Mouse (Mus musculus) brain, embryonic 14.5 days (tissue): Measurements from ENCODE around the gene Gosr2. TPM values are rescaled to one million over a fixed set of nuclear protein-coding genes. Genes with fewer than 3 reads are reported as not detected.

ENCODE experiments used
- DNase-seq: peaks from one replicate; pipeline ENCODE4 v3.0.0-alpha.2; 2011; ENCODE audit warnings: low read depth
- CTCF ChIP-seq: fragments of 200-500 bp; IDR thresholded peaks from 2 replicates; pipeline ENCODE4 v1.5.1; 2012; ENCODE audit warnings: inconsistent platforms, mild to moderate bottlenecking, moderate library complexity, borderline replicate concordance; ENCODE audit not compliant: insufficient read depth, insufficient read length; ENCODE audit errors: extremely low read depth
- POLR2A ChIP-seq: fragments of 200-500 bp; IDR thresholded peaks from 2 replicates; pipeline ENCODE4 v1.6.1; 2012; ENCODE audit warnings: mild to moderate bottlenecking, inconsistent platforms, borderline replicate concordance; ENCODE audit not compliant: poor library complexity, insufficient read depth, insufficient read length, severe bottlenecking; ENCODE audit errors: extremely low read depth
- polyA plus RNA-seq: library from polyadenylated mRNA; depleted of rRNA; stranded (reverse); fragments of >200 nt; gene quantifications from 2 replicates; pipeline ENCODE4 v1.2.3, GENCODE M21; 2012; rRNA removed

The Gosr2 gene
- polyA plus RNA-seq, result 98.0 and 108 TPM in 2 replicates

DNA sequence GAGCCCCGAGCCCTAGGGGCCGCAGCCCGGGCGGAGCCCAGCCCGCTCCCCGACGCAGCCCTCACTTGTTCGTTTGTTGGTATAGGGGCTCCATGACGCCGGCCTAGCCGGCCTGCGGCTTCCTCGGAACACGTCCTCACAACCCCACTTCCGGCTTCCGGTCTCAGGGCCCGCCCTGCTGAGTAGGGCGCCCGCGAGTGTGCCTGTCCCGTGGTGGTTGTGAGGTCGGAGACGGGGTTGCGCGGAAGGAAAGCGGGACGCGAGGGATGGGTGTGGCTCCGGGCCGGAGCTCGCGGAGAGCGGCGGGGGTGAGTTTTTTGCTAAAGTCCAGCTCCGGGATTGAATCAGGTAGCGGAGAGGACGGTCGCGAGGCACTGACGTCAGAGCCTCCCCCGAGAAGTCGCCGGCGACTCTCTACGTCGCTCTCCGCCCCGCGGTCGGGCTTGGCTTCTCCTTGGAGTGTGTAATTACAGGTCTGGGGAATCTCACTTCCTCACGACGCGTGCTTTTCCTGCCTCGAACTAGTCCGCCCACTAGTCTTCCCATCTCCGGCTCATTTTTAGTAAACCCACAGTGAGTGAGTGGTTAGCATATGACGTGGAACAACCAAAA lies at the start of gene Gosr2:
Gene Gosr2 (minus strand): TSS at position 334 of the 612 bp plus-strand sequence.
- DNase-seq, result peak; percentile 97
- TF ChIP-seq POLR2A (peak; percentile 66; the same call in 1 of the 2 replicates), CTCF (no peak)

DNA sequence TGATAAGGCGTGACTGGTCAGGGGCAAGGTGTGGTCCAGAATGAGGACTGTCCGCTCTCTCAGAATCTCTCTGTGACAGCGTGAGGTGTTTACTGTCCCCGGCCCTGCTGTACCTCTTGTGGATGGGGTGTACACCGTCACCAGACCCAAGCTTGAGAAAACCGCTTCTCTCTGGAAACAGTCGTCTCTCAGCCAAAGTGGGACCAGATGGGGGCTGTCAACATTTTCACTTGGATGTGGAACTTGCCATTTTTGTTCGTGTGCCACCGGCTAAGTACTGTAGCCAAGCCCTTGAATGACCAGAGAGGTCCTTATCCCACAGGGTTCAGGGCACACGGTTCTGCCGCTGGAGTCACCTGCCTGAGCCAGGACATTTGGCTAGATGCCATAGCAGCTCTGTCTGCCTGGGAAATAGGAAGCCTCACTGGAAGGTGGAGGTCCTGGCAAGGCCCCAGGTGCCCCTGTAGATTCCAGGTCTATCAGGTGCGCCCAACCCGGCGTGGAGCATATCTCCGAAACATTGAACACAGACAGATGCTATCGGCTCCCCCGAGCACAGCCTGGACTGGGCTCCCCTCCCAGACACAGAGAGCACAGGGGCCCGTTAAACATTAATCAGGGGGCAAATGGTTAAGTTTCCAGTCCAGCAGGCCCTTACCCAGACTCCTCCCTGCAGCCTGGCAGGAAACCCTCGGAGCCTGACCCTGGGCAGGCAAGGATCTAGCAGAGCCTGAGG lies 37.5 kb upstream of the Gosr2 start:
- no peak for TF ChIP-seq POLR2A
- TF ChIP-seq CTCF, result no peak
- peak; percentile 55 for DNase-seq

DNA sequence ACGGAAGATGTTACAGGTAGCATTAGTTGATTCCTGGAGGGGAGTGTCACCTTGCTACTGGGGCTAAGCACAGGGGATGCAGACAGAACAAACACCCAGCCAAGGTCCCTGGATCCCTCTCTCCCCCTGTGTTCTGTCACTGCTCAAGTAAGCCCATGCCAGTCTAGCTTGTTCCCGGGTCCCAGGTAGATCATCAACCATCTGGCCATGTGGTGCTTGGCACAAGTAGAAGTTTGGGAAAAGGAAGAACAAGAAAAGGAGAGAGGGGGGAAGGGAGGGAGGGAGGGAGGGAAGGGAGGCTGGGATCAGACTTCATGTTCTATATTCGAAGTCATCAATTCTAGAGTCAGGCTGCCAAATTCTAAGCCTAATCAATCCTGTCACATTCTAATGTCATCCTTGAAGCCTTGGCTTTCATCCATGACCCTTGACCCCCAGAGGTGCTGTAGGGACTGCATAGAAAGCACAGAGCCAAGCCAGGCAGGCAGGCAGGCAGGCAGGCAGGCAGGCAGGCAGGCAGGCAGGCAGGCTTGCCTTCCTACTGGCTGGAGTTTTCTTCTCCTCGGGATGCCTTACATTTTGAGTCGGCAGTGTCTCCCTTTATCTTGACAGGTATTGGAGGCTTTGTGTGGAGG lies 36.8 kb upstream of the Gosr2 start:
- no peak for DNase-seq
- TF ChIP-seq POLR2A, result no peak
- no peak for TF ChIP-seq CTCF

DNA sequence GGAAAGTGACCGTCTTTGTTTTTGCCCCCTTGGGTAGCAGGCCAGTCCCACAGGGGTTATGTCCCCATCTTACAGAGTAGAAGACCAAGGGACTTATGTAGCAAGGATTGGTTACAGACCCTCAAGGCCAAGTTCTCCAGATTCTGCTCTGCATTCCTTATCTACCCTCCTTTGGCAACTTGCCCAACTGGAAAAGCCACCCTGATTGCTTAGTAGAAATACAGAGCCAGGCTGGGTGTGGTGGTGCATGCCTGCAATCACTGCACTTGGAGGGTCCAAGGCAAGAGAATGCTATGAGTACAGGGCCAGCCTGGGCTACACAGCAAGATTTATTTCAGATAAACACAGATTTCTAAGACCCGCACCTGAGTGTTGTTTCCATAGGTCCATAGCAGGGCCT lies 36.3 kb upstream of the Gosr2 start:
- TF ChIP-seq POLR2A (no peak), CTCF (no peak)
- DNase-seq, result peak; percentile 19

DNA sequence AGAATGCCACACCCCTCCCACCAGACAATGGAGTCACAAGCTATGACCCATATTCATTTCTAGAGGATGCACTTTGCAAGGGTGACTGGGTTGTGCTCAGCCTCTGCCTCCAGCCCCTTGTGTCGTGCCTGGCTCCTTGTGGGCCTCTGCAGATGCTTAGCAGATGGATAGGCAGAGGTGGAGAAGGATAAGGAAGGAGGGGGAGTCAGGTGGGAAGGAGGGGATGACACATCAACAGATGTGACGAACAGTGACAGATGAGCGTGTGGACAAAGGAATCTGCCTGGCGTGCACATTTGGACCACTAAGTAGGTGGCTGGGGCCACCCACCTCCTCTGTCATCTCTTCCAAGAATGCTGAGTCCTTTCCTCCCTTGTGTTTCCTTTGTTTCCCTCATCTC lies 35.4 kb upstream of the Gosr2 start:
- DNase-seq, result no peak
- TF ChIP-seq CTCF, result no peak
- TF ChIP-seq POLR2A, result no peak

DNA sequence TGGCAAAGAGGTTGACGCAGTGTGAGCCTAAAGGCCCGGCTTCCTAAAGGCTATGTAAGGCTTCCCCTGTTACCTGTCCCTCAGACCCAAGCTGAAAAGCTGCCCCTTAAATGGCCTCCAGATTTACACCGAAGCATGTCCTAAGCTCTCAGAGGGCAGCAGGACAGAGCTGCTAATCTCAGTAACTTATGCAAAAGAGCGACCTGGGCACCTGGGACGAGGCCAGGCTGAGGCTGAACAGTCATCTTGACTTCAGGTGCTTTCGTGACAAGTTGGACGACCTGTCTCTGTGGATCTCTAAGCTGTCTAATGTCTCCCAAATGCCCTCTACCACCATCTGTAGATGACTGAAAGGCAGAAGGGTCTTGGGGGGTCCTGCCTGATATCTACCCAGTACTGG lies 34.6 kb upstream of the Gosr2 start:
- TF ChIP-seq POLR2A (no peak), CTCF (no peak)
- DNase-seq, result no peak

DNA sequence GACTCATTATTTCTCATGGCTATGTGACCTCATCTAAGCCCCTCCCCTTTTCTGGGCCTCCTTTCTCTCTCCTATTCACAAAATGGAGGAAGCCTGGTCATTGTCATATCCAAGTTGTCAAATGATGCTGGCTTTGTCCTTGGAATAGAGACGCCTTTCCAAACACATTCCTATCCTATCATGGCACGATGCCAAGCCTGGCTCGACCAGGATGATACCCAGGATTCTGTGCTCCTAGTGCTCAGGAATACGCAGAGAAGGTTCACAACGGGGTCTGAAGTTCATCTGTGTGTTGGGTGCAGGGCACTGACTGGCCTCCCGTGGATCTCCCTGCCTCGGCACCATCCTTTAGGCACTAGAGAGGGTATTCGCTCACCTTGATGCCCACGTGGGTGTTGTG lies 33.9 kb upstream of the Gosr2 start:
- no peak for DNase-seq
- TF ChIP-seq POLR2A (no peak), CTCF (no peak)

DNA sequence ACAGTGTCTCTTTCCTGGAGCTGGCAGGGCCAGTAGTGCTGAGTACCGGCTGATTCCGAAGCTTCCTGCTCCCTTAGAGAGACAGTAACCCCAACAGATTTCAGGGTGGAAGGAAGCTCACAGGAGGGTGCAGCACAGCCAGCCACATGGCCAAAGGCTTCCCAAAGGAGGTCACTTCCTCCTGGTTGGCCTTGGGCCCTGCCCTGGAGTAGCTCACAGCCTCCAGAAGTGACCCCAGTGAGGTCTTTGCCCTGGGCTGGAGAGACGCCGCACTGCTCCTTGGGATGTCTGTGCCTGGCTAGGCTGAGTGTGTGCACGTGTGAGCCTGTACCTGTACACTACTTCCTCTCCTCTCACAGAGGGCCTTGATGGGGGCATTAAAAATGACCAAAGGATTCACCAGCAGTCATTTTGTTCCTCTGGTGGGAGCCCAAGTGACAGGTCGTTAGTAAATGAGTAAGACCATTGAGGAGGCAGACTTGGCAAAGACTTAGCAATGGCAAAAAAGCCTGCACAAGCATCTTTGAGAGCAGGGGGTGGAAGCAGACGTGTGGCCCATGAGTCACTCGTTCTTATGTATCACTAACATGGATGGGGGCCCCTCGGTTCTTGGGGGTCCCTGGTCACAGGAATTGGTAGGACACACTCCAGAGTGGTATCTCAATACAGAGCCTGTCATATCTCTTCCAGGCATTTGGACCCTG lies 31.7 kb upstream of the Gosr2 start:
- TF ChIP-seq POLR2A, result no peak
- TF ChIP-seq CTCF, result no peak
- no peak for DNase-seq

DNA sequence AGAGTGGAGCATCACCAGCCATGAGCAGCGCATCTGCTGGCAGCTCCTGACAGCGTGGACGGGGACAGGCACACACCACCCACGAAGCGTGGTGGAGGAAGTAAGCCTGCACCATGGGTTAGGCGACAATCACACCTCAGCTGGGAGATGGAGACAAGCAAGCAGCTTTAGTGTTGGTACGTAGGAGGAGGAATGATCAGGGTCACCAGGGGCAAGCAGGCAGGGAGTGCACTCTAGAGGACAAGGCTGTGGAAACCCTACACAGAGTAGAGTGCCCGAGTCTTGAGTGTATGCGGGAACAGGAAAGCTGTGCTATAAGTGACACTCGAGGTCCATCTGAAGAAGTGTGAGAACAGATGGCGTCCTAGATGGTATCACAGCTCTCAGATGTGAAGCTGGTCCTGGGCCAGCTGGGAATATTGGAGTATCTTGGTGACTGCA lies 26.7 kb upstream of the Gosr2 start:
- no peak for TF ChIP-seq POLR2A
- no peak for TF ChIP-seq CTCF
- peak; percentile 60 for DNase-seq

DNA sequence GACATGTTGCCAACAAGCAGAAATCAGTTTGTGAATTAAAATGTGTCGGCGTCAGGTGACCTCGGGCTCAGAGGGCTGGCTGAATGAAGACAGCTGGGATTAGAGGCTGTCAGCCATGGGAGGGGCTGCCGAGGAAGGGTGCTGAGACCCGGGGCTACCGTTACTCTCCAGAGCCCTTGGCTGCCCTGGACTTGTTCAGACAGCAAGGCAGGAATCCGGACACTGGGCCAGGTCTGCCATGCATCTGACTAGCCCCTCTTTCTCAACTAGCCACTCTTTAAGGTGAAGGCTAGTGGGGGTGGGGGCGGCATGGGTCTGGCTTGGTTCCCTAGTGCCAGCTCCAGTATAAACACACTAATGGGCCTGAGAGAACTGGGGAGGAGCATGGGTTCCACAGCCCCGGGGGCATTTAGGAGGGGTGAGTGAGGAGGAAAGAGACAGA lies 24.4 kb upstream of the Gosr2 start:
- TF ChIP-seq CTCF (no peak), POLR2A (no peak)
- DNase-seq, result peak; percentile 80
